Mouse (Mus musculus): ENCODE measurements around the gene Sgk1. TPM values are rescaled to one million over a fixed set of nuclear protein-coding genes. Genes with fewer than 3 reads are reported as not detected.

Sgk1 gene
- polyA plus RNA-seq, 1 experiment from 2014 or later = 44.4 TPM

DNA sequence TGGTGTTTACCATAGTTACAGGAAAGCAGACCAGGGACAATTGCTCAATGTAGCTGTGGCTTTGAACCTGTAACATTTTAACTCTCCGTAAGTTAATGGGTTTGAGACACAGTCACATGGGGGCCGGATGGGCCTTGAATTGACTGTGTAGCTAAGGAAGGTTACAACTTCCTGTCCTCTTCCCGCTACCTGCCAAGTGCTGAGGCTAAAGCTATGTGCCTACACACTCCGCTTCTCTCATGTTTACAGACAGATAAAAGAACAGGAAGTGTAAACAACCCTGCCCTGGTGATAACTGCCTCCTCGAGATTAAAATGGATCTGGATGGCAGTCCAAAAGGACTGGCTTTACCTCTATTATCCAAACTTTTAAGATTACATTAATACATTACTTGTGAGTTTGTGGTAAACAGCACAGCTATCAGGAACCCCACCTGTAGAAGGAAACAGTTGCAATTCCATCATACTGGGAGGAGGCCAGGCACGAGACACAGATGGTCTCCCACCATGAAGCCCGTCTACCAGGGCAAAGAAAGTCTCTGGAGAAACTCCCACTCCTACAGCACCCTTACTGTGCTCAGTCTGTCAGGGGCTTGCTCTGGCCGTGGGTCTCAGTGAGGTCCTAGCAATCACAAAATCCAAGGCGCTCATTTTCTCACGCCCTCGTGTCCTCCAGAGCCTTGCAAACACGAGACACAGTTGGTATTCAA is 54.7 kb downstream of the Sgk1 start:
- Histone ChIP-seq H3K9ac (ENCODE audit: low read depth, low read length) (no peak overlapping the region), H3K27me3 (replicated peaks; ENCODE audit: control insufficient read depth, insufficient read depth, low read length) (no peaks in the 10 kb centered on the region), H3K27ac (ENCODE audit: low read depth, low read length) (no peak overlapping the region), H3K9me3 (ENCODE audit: control insufficient read depth, low read length) (no peaks in the 10 kb centered on the region), H3K4me1 (ENCODE audit: control insufficient read depth, insufficient read depth, low read depth, low read length) (no peaks in the 10 kb centered on the region), H3K4me3 (ENCODE audit: low read length) (no peak overlapping the region), H3K36me3 (ENCODE audit: control insufficient read depth, insufficient read depth, low read length) (no peaks in the 10 kb centered on the region), H3K4me2 (ENCODE audit: low read length) (no peak overlapping the region)
- 57% methylated on average over 12 of the region's 12 CpGs for whole genome bisulfite sequencing
- 0 out of 2 replicates have a peak, but pooled peaks have one; percentile 21 for ATAC-seq

GRCm38 (mm10) chr10:21937222-21937605 is 55.2 kb downstream of the Sgk1 start:
- Histone ChIP-seq H3K4me1 (ENCODE audit: control insufficient read depth, insufficient read depth, low read depth, low read length) (no peaks in the 10 kb centered on the region), H3K4me3 (ENCODE audit: low read length) (no peak overlapping the region), H3K27me3 (replicated peaks; ENCODE audit: control insufficient read depth, insufficient read depth, low read length) (no peaks in the 10 kb centered on the region), H3K27ac (ENCODE audit: low read depth, low read length) (no peak overlapping the region), H3K9me3 (ENCODE audit: control insufficient read depth, low read length) (no peaks in the 10 kb centered on the region), H3K9ac (ENCODE audit: low read depth, low read length) (no peak overlapping the region), H3K36me3 (ENCODE audit: control insufficient read depth, insufficient read depth, low read length) (no peaks in the 10 kb centered on the region), H3K4me2 (ENCODE audit: low read length) (no peak overlapping the region)
- WGBS = 15% methylated on average over 9 of the region's 9 CpGs
- peak; percentile 57 for ATAC-seq

DNA sequence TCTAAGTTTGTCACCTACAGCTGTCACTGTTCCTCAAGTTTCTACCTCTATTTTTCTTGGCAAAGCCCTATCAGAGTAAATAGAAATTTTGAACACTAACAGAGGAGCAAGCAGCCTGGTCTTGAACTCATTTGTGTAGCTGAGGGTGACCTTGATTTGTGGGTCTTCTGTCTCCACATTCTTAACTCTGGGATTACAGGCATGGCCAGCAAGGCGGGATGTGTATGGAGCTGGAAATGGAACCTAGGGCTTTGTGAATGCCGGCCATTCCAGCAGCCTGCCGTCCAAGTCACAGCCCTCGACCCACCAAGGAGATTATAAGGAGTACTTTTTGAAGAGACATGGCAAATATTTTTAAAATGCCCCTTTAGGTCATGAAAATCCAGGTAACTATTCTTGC is 56.2 kb downstream of the Sgk1 start:
- H3K36me3 ChIP-seq (ENCODE audit: control insufficient read depth, insufficient read depth, low read length) = no peaks in the 10 kb centered on the region
- no peaks in the 10 kb centered on the region for H3K9me3 ChIP-seq (ENCODE audit: control insufficient read depth, low read length)
- ATAC-seq = no peak
- WGBS = 86% methylated on average over 4 of the region's 4 CpGs
- no peaks in the 10 kb centered on the region for H3K4me1 ChIP-seq (ENCODE audit: control insufficient read depth, insufficient read depth, low read depth, low read length)
- H3K4me2 ChIP-seq (ENCODE audit: low read length) = no peak overlapping the region
- H3K27me3 ChIP-seq (replicated peaks; ENCODE audit: control insufficient read depth, insufficient read depth, low read length) = no peaks in the 10 kb centered on the region
- no peak overlapping the region for H3K27ac ChIP-seq (ENCODE audit: low read depth, low read length)
- H3K4me3 ChIP-seq (ENCODE audit: low read length) = no peak overlapping the region
- H3K9ac ChIP-seq (ENCODE audit: low read depth, low read length) = no peak overlapping the region

- Histone ChIP-seq H3K9me3 (ENCODE audit: control insufficient read depth, low read length) (no peaks in the 10 kb centered on the region), H3K27ac (ENCODE audit: low read depth, low read length) (no peak overlapping the region), H3K4me1 (ENCODE audit: control insufficient read depth, insufficient read depth, low read depth, low read length) (no peaks in the 10 kb centered on the region), H3K4me2 (ENCODE audit: low read length) (no peak overlapping the region), H3K27me3 (replicated peaks; ENCODE audit: control insufficient read depth, insufficient read depth, low read length) (no peaks in the 10 kb centered on the region), H3K9ac (ENCODE audit: low read depth, low read length) (no peak overlapping the region), H3K36me3 (ENCODE audit: control insufficient read depth, insufficient read depth, low read length) (no peaks in the 10 kb centered on the region), H3K4me3 (ENCODE audit: low read length) (no peak overlapping the region)
- ATAC-seq = no peak
- WGBS = 84% methylated on average over 3 of the region's 3 CpGs
These were observed 59.3 kb downstream of the Sgk1 start for GRCm38 (mm10) chr10:21941235-21941634.

- Histone ChIP-seq H3K4me1 (ENCODE audit: control insufficient read depth, insufficient read depth, low read depth, low read length) (no peaks in the 10 kb centered on the region), H3K9ac (ENCODE audit: low read depth, low read length) (no peak overlapping the region), H3K9me3 (ENCODE audit: control insufficient read depth, low read length) (no peaks in the 10 kb centered on the region), H3K27me3 (replicated peaks; ENCODE audit: control insufficient read depth, insufficient read depth, low read length) (no peaks in the 10 kb centered on the region), H3K36me3 (ENCODE audit: control insufficient read depth, insufficient read depth, low read length) (no peaks in the 10 kb centered on the region), H3K4me2 (ENCODE audit: low read length) (no peak overlapping the region), H3K4me3 (ENCODE audit: low read length) (no peak overlapping the region), H3K27ac (ENCODE audit: low read depth, low read length) (no peak overlapping the region)
- no peak for ATAC-seq
- 93% methylated on average over 6 of the region's 6 CpGs for WGBS
These were observed 61.2 kb downstream of the Sgk1 start for GRCm38 (mm10) chr10:21943145-21943700.

DNA sequence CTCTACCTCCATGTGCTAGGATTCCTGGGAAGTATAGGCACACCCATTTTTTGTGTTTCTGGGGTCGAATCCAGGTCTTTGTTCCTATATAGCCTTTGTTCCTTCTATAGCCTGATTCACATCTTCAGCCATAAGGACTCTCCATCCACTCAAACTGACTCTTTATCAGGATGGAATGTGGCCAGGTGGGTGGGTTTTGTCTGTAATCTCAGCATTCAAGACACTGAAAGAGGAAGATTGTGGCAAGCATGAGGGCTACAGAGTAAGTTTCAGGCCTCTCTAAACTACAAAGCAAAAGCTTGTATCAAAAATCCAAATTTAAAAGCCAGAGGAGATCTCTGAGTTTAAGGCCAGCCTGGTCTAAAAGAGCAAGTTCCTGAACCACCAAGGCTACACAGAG is 63.2 kb downstream of the Sgk1 start:
- no peaks in the 10 kb centered on the region for H3K4me1 ChIP-seq (ENCODE audit: control insufficient read depth, insufficient read depth, low read depth, low read length)
- no peaks in the 10 kb centered on the region for H3K27me3 ChIP-seq (replicated peaks; ENCODE audit: control insufficient read depth, insufficient read depth, low read length)
- H3K9ac ChIP-seq (ENCODE audit: low read depth, low read length) = no peak overlapping the region
- H3K9me3 ChIP-seq (ENCODE audit: control insufficient read depth, low read length) = no peaks in the 10 kb centered on the region
- no peak overlapping the region for H3K4me3 ChIP-seq (ENCODE audit: low read length)
- H3K36me3 ChIP-seq (ENCODE audit: control insufficient read depth, insufficient read depth, low read length) = no peaks in the 10 kb centered on the region
- no peak overlapping the region for H3K27ac ChIP-seq (ENCODE audit: low read depth, low read length)
- no peak overlapping the region for H3K4me2 ChIP-seq (ENCODE audit: low read length)
- WGBS = 72% methylated on average over 1 of the region's 1 CpGs
- ATAC-seq = no peak

DNA sequence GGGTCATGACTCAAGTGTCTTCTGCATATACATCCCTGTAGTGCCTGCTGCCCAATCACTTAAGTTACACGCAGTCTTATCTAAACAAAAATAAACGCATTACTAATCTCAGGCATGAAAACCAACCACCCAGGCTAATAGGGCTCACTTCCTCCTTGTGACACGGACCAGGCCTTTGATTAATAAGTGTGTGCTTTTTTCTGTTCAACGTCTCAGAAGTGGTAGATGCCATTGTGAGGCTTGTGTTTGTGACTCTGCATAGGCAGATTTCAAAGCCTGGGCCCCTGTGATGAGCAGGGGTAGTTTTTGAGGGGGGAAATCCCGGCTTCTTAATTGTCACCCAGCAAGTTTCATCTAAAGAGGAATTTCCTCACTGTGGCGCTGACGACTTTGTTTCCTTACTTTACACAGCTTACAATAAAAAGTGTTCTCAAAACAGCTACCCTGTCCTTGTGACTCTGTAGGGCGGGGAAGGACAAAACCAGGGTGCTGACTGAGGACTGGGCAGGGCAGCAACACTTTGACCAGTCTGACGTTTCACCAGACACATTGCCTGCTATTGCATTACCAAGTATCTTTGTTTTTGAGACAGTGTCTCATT is 64.9 kb downstream of the Sgk1 start:
- H3K27me3 ChIP-seq (replicated peaks; ENCODE audit: control insufficient read depth, insufficient read depth, low read length) = no peaks in the 10 kb centered on the region
- no peak overlapping the region for H3K4me3 ChIP-seq (ENCODE audit: low read length)
- H3K4me2 ChIP-seq (ENCODE audit: low read length) = no peak overlapping the region
- no peak for ATAC-seq
- no peak overlapping the region for H3K27ac ChIP-seq (ENCODE audit: low read depth, low read length)
- no peaks in the 10 kb centered on the region for H3K36me3 ChIP-seq (ENCODE audit: control insufficient read depth, insufficient read depth, low read length)
- no peaks in the 10 kb centered on the region for H3K4me1 ChIP-seq (ENCODE audit: control insufficient read depth, insufficient read depth, low read depth, low read length)
- H3K9me3 ChIP-seq (ENCODE audit: control insufficient read depth, low read length) = no peaks in the 10 kb centered on the region
- WGBS = 81% methylated on average over 9 of the region's 9 CpGs
- H3K9ac ChIP-seq (ENCODE audit: low read depth, low read length) = no peak overlapping the region

- Histone ChIP-seq H3K9ac (ENCODE audit: low read depth, low read length) (no peak overlapping the region), H3K9me3 (ENCODE audit: control insufficient read depth, low read length) (no peaks in the 10 kb centered on the region), H3K27me3 (replicated peaks; ENCODE audit: control insufficient read depth, insufficient read depth, low read length) (no peaks in the 10 kb centered on the region), H3K27ac (ENCODE audit: low read depth, low read length) (no peak overlapping the region), H3K4me2 (ENCODE audit: low read length) (no peak overlapping the region), H3K36me3 (ENCODE audit: control insufficient read depth, insufficient read depth, low read length) (no peaks in the 10 kb centered on the region), H3K4me3 (ENCODE audit: low read length) (no peak overlapping the region), H3K4me1 (ENCODE audit: control insufficient read depth, insufficient read depth, low read depth, low read length) (no peaks in the 10 kb centered on the region)
- ATAC-seq = 0 out of 2 replicates have a peak, but pooled peaks have one; percentile 34
- 82% methylated on average over 4 of the region's 4 CpGs for WGBS
These were observed 70.5 kb downstream of the Sgk1 start for GRCm38 (mm10) chr10:21952520-21952919.

DNA sequence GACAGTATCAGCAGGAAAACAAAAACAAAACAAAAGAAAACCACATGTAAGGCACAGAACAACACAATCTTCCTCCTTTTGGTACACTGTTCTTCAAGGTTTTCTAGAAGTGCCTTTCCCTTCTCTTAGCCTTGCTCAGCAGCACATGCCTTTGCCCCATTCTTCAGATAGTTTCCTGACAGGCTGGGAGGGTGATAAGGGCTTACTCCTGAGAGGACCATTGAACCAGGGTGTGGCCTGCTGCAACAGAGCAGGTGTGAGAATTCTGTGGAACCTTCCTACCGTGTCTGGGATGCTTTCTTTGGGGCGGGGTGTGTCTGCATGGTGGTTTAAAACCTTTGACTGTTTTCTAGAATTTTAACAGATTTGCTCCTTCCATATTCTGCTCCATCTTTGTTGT is 79.1 kb downstream of the Sgk1 start:
- WGBS = 94% methylated on average over 2 of the region's 2 CpGs
- H3K4me2 ChIP-seq (ENCODE audit: low read length) = no peak overlapping the region
- H3K27me3 ChIP-seq (replicated peaks; ENCODE audit: control insufficient read depth, insufficient read depth, low read length) = no peaks in the 10 kb centered on the region
- H3K36me3 ChIP-seq (ENCODE audit: control insufficient read depth, insufficient read depth, low read length) = no peaks in the 10 kb centered on the region
- ATAC-seq = no peak
- H3K9ac ChIP-seq (ENCODE audit: low read depth, low read length) = no peak overlapping the region
- no peaks in the 10 kb centered on the region for H3K4me1 ChIP-seq (ENCODE audit: control insufficient read depth, insufficient read depth, low read depth, low read length)
- H3K9me3 ChIP-seq (ENCODE audit: control insufficient read depth, low read length) = no peaks in the 10 kb centered on the region
- H3K27ac ChIP-seq (ENCODE audit: low read depth, low read length) = no peak overlapping the region
- H3K4me3 ChIP-seq (ENCODE audit: low read length) = no peak overlapping the region
